In genomic region chr13:56467786-56468185, GRCm38 (mm10) we compare ENCODE assay signal across 38 mouse cellular contexts. TPM values are rescaled to one million over a fixed set of nuclear protein-coding genes. Genes with fewer than 3 reads are reported as not detected.
"Had no signal": no experiment of that assay in that cellular context is flagged by ENCODE, and none has a peak within 500 bp of the region (broad histone marks: within the 10 kb centered on the region; RNA-seq: fewer than 3 reads in every experiment).

No protein-coding gene starts in this region.

- ATAC-seq: forebrain, embryonic 13.5 days; forebrain, embryonic 15.5 days; forebrain, embryonic 16.5 days; forebrain, postnatal 0 days had no signal

- H3K4me3 ChIP-seq: embryonic facial prominence, embryonic 10.5 days; embryonic facial prominence, embryonic 12.5 days; embryonic facial prominence, embryonic 13.5 days; embryonic facial prominence, embryonic 15.5 days; erythroblast, embryonic 14.5 days; forebrain, embryonic 10.5 days; forebrain, embryonic 12.5 days; forebrain, embryonic 13.5 days; forebrain, embryonic 15.5 days; gastrocnemius, adult 2 months; heart, adult 2 months had no signal

- H3K9ac ChIP-seq: embryonic facial prominence, embryonic 12.5 days; embryonic facial prominence, embryonic 13.5 days; embryonic facial prominence, embryonic 15.5 days; forebrain, embryonic 12.5 days; forebrain, embryonic 13.5 days; forebrain, embryonic 15.5 days; forebrain, postnatal 0 days had no signal

- H3K27me3 ChIP-seq: embryonic facial prominence, embryonic 12.5 days; embryonic facial prominence, embryonic 13.5 days; embryonic facial prominence, embryonic 15.5 days; forebrain, embryonic 12.5 days; forebrain, embryonic 13.5 days; forebrain, embryonic 15.5 days had no signal

- H3K36me3 ChIP-seq: embryonic facial prominence, embryonic 10.5 days; embryonic facial prominence, embryonic 12.5 days; embryonic facial prominence, embryonic 13.5 days; embryonic facial prominence, embryonic 15.5 days; forebrain, embryonic 10.5 days; forebrain, embryonic 12.5 days; forebrain, embryonic 15.5 days had no signal

- H3K4me1 ChIP-seq: embryonic facial prominence, embryonic 12.5 days; embryonic facial prominence, embryonic 13.5 days; forebrain, embryonic 13.5 days; forebrain, embryonic 15.5 days had no signal

- H3K9me3 ChIP-seq: embryonic facial prominence, embryonic 10.5 days; embryonic facial prominence, embryonic 12.5 days; embryonic facial prominence, embryonic 13.5 days; embryonic facial prominence, embryonic 15.5 days; forebrain, embryonic 10.5 days; forebrain, embryonic 12.5 days; forebrain, embryonic 13.5 days; forebrain, embryonic 15.5 days had no signal

- DNase-seq: cerebellum, adult 2 months; cerebellum, adult 8-10 months; cerebellum, adult 9-10 months; cerebellum, adult 9-11 months; cerebellum, postnatal 10 days; cerebellum, postnatal 14 days; cerebellum, postnatal 25 days; cerebellum, postnatal 36 days; embryo, embryonic 11 days; forebrain, postnatal 0 days; gastrocnemius, adult 2 months; gastrocnemius, postnatal 10 days; gastrocnemius, postnatal 14 days; gastrocnemius, postnatal 25 days; gastrocnemius, postnatal 36 days; heart, adult 18-20 months; heart, adult 2 months had no signal

- H3K27ac ChIP-seq: embryonic facial prominence, embryonic 10.5 days; embryonic facial prominence, embryonic 12.5 days; embryonic facial prominence, embryonic 13.5 days; embryonic facial prominence, embryonic 15.5 days; forebrain, embryonic 10.5 days; forebrain, embryonic 12.5 days; forebrain, embryonic 13.5 days; forebrain, embryonic 15.5 days; gastrocnemius, adult 2 months; heart, adult 2 months had no signal

- H3K4me2 ChIP-seq: embryonic facial prominence, embryonic 12.5 days; embryonic facial prominence, embryonic 13.5 days; embryonic facial prominence, embryonic 15.5 days; forebrain, embryonic 12.5 days; forebrain, embryonic 13.5 days; forebrain, embryonic 15.5 days had no signal

RNA-seq across cellular contexts. Expression of gene Il9, which starts 14.3 kb away (rescaled TPM):
- total RNA-seq: common myeloid progenitor, adult 5-6 weeks; forebrain, postnatal 0 days; gastrocnemius, adult 18-20 months; gastrocnemius, adult 2 months; gastrocnemius, adult 8-10 months; gastrocnemius, postnatal 10 days; gastrocnemius, postnatal 14 days; gastrocnemius, postnatal 25 days; gastrocnemius, postnatal 36 days; gastrocnemius, postnatal 4 days; granulocyte monocyte progenitor cell, adult 5-6 weeks; heart, adult 18-20 months; heart, adult 2 months; heart, adult 8-10 months had no signal
- polyA plus RNA-seq: cerebellum, adult 2 months; cortical plate, adult 2 months; embryonic facial prominence, embryonic 10.5 days; embryonic facial prominence, embryonic 11.5 days; embryonic facial prominence, embryonic 12.5 days; embryonic facial prominence, embryonic 13.5 days; embryonic facial prominence, embryonic 14.5 days; embryonic facial prominence, embryonic 15.5 days; erythroblast, embryonic 14.5 days; forebrain, embryonic 10.5 days; forebrain, embryonic 12.5 days; forebrain, embryonic 13.5 days; forebrain, embryonic 15.5 days; forebrain, embryonic 16.5 days; forebrain, postnatal 0 days; frontal cortex, adult 2 months; gonadal fat pad, adult 2 months; heart, adult 2 months had no signal

RNA-seq across cellular contexts. Expression of gene Slc25a48, which starts 29.6 kb away (rescaled TPM):
- total RNA-seq: common myeloid progenitor, adult 5-6 weeks; forebrain, postnatal 0 days; gastrocnemius, adult 18-20 months; gastrocnemius, adult 2 months; gastrocnemius, postnatal 25 days; gastrocnemius, postnatal 4 days; granulocyte monocyte progenitor cell, adult 5-6 weeks had no signal
- polyA plus RNA-seq: embryonic facial prominence, embryonic 10.5 days; forebrain, embryonic 10.5 days; forebrain, embryonic 12.5 days; forebrain, embryonic 13.5 days; forebrain, embryonic 15.5 days; forebrain, embryonic 16.5 days had no signal

RNA-seq across cellular contexts. Expression of gene Gm3045, which starts 41.4 kb away (rescaled TPM):
- total RNA-seq: common myeloid progenitor, adult 5-6 weeks; forebrain, postnatal 0 days; gastrocnemius, adult 18-20 months; gastrocnemius, adult 2 months; gastrocnemius, adult 8-10 months; gastrocnemius, postnatal 10 days; gastrocnemius, postnatal 14 days; gastrocnemius, postnatal 25 days; gastrocnemius, postnatal 36 days; gastrocnemius, postnatal 4 days; granulocyte monocyte progenitor cell, adult 5-6 weeks; heart, adult 18-20 months; heart, adult 2 months; heart, adult 8-10 months had no signal
- polyA plus RNA-seq: cerebellum, adult 2 months; cortical plate, adult 2 months; embryonic facial prominence, embryonic 10.5 days; embryonic facial prominence, embryonic 11.5 days; embryonic facial prominence, embryonic 12.5 days; embryonic facial prominence, embryonic 13.5 days; embryonic facial prominence, embryonic 14.5 days; erythroblast, embryonic 14.5 days; forebrain, embryonic 10.5 days; forebrain, embryonic 12.5 days; forebrain, embryonic 13.5 days; forebrain, embryonic 15.5 days; forebrain, embryonic 16.5 days; forebrain, postnatal 0 days; frontal cortex, adult 2 months; gonadal fat pad, adult 2 months; heart, adult 2 months had no signal

RNA-seq across cellular contexts. Expression of gene Fbxl21, which starts 54.5 kb away (rescaled TPM):
- total RNA-seq: common myeloid progenitor, adult 5-6 weeks; gastrocnemius, adult 2 months had no signal
- polyA plus RNA-seq: erythroblast, embryonic 14.5 days had no signal
